Mouse (Mus musculus): ENCODE data around the gene Spata5. TPM values are rescaled to one million over a fixed set of nuclear protein-coding genes. Genes with fewer than 3 reads are reported as not detected.
"Not testable (repeated sequence)": the region's sequence is repeated elsewhere in the genome, so short reads cannot be mapped to it uniquely, and the experiment has no call there.

Gene Spata5
- total RNA-seq, 2 experiments from 2014 or later: 32.0 to 42.8 TPM

DNA sequence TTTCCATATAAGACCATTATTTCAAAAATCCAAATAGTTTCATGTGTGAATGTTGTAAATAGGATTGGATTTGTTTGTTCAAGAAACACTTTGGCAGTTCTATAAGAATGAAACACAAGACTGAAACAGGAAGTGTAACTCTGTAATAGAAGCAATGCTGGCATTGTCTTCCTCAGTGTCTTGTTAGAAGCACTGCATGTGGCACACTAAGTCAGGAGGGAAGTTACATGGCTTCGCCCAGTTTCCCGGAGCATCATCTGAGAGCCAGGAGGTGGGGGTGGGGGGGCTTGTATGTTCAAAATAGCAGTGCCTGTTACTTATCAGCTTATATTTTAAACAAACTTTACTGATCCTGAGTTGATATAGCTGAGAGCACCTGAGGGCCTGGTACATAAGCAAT lies 82.9 kb downstream of the Spata5 start:
- no peak for DNase-seq (ENCODE audit: low spot score in 2 of 2)

DNA sequence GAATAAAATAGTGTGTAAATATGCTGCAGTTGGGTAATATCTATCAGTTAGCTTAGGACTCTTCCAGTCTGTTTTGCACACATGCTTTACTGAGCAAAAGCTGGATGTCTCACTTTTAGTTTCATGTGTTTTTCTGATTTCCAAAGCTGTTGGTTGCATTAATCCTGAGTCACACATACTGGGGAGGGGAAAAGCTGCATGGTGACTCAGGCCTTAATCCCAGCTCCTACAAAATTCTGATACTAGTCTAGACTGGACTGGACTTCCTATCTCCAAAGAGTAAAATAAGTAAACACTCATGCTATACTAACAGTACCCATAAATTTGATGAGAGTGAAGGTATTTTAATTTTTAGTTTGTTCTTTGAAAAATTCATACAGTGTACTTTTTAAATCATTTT lies 84.2 kb downstream of the Spata5 start:
- DNase-seq (ENCODE audit: low spot score in 2 of 2): no peak

- no peak for DNase-seq (ENCODE audit: low spot score in 2 of 2)
These were observed 90.6 kb downstream of the Spata5 start for GRCm38 (mm10) chr3:37510055-37511032.

DNA sequence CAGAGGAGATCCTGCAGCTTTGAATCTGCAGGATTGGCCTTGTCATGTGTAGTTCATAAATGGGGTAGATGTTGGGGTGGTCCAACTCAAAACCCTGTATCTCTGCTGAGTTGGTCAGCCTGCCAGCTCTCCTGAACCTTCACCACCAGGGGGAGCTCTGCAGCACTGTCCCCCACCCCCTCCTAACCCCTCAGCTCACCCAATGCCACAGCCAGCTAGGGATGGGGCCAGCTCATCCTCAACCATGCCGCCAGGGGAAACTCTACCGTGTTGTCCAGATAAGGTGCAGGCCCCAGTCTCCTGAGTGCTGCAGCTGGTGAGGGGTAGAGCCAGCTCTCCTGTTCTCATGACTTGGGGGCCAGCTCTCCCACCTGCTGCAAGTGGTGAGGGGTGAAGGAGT lies 95.8 kb downstream of the Spata5 start:
- DNase-seq (ENCODE audit: low spot score in 2 of 2): peak; percentile 4 to 10

GRCm38 (mm10) chr3:37516379-37516778 lies 96.7 kb downstream of the Spata5 start:
- no peak for DNase-seq (ENCODE audit: low spot score in 2 of 2)

DNA sequence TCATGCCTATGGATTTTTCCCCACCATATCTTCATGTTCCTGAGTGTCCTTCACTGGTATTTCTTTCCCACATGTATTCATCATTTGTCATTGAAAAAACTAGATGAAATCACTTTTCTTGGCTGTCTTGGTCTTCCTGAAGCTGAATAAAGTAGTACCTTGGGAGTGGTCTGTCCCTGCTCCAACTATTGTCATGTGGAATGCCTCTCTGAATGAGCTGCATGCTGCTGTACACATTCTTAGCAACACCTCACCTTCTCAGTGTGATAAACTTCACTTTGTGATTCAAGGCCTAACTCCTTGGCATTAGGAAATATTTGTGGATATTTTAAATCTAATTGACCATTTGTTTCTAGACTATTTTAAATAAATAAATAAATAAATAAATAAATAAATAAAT lies 98.9 kb downstream of the Spata5 start:
- no peak for DNase-seq (ENCODE audit: low spot score in 2 of 2)

DNA sequence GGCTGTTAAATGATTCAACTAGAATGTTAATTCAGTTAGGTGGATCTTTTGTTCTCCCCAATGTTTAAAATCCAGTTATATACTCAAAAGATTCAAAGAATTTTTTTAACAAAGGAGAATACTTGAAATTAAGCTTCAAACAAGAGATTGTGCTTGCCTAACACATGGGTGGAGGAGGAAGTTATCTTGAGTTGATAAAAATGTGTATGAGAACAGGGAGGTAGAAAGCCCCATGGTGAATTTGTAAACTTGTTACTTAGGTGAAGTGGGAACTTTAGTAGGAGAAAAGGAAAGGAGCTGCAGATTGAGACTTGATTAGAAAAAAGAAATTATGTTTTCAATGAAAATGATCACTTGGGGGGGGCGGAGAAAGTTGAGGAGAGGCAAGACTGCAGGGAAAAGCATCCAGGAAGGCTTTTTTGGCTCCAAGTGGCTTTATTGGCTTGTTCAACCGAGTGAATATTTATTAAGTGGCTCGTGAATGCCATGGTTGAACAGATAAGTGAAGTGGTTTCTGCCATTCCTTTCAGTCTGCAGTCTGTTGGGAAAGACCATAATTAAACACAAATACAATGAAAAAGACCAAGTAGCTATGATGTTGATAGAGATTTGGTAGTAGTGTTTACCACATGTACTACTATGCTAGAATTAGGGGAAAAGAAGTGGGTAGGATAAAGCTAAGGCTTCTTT lies 100.8 kb downstream of the Spata5 start:
- DNase-seq (ENCODE audit: low spot score in 2 of 2): no peak

GRCm38 (mm10) chr3:37532079-37532478 lies 112.4 kb downstream of the Spata5 start:
- DNase-seq (ENCODE audit: low spot score in 2 of 2): no peak

GRCm38 (mm10) chr3:37540701-37541100 lies 121.0 kb downstream of the Spata5 start:
- DNase-seq (ENCODE audit: low spot score in 2 of 2): not testable (repeated sequence)

GRCm38 (mm10) chr3:37546351-37546750 lies 126.7 kb downstream of the Spata5 start:
- no peak for DNase-seq (ENCODE audit: low spot score in 2 of 2)

DNA sequence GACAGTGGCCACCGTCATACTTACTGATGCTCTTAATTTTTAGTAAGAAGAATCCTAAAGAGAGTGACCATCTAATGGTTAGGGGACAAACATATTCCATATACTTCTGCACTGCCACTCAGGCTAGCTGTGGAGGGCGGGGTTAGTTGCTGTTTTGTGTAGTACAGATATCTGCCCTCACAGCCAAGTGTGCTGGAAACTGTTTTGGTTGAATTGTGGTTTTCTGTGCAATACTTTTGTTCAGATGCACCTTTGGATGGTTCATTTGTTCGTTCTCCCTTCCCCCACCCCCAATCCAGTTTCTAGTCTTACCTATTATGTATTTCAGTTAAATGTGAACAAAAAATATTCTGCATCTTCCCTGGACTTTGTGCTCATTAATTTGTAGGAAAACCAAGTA lies 130.5 kb downstream of the Spata5 start:
- DNase-seq (ENCODE audit: low spot score in 2 of 2): no peak

- no peak for DNase-seq (ENCODE audit: low spot score in 2 of 2)
These were observed 130.9 kb downstream of the Spata5 start for GRCm38 (mm10) chr3:37550594-37550993.

DNA sequence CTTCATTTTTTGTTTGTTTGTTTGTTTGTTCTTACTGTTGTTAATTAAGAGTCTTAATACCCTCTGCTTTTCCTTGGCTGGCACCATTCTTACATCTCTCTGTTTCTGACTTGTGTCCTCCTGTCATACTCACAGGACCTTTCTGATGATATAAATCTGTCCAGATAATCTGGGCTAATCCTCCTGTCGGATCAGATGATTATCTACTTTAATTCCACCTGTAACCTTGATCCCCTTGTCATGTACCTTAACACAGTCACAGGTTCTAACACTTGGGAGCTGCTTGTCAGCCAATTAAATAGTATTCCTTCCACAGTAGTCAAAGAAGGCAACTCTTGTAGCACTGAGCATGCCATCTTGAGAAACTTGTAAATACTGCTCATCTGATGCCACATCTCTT lies 131.8 kb downstream of the Spata5 start:
- no peak for DNase-seq (ENCODE audit: low spot score in 2 of 2)

DNA sequence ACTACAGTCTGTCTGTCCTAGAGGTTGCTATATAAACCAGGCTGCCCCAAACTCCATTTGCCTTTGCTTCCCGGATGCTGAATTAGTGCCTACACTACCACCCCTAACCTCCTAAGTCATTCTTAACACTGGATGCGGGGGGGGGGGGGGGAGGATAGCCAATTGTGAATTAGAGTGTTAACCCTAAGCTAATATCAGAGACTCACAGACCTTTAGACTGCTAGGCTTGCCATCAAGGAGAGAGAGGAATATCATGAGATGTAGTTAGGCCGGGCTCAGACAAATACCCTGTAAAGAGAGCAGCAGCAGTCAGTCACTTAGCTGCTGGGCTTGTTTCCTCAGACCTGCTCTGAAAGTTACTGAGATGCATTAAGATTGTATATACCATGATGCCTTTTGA lies 132.5 kb downstream of the Spata5 start:
- DNase-seq (ENCODE audit: low spot score in 2 of 2): no peak

DNA sequence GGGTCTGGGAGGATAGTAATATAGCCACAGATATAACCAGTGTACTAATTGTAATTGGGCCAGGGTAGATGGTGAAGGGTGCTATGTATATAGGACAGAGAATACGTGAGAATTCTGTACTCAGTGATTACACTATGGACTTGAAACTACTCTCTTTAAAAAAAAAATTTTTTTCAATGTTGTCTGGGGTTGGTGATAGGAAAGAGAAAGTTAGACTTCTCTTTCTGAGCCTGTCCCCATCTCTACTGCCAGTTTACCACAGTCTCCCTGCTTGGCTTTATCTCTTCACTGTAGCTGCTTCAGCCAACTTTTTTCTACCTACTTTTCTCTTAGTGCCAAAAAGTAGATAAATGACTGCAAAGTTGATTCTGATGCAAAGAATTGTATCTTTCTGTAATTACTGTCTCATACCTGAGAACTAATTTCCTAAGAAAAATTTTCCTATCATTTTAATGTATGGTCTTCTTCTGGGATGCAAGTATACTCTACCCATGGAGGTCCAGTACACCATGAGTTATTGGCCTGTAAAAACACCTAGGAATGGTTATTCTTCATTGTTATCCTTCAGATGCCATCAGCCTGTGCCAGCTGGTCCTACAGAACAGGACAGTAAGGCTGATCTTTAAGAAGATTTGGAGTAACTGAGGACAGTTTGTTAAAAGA lies 133.8 kb downstream of the Spata5 start:
- DNase-seq (ENCODE audit: low spot score in 2 of 2): no peak

DNA sequence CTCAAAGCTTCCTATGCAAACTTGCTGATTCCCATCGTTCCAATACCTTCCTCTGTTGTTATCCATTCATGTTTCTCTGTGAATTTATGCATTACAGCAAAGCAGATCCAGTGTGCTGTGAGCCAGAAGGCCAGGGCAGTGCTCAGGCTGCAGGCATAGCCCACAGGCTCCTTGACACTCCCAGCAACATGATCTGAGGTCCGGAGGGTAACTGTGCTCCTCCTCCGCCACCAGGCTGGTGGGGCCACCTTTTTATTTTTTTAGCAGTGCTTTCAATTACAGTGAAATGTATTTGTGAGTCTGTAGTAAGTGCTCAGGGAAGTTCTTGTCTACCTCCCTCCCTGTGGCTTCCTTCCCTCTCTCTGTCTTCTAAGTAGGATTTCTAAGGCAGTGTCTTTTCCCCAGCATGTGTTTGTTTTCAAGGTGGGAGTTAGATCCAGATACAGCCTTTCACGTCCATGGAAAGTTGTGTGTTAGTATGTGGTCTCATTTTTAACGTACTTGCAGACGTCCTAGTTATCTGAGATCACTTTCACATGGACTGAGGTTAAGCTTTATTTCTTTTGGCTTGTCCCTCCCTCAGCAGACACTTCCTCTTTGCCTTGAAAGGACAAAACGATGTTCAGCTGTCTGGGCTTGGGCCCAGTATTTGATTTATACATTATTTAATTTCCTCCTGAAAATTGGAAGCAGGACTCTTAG lies 136.9 kb downstream of the Spata5 start:
- no peak for DNase-seq (ENCODE audit: low spot score in 2 of 2)

DNA sequence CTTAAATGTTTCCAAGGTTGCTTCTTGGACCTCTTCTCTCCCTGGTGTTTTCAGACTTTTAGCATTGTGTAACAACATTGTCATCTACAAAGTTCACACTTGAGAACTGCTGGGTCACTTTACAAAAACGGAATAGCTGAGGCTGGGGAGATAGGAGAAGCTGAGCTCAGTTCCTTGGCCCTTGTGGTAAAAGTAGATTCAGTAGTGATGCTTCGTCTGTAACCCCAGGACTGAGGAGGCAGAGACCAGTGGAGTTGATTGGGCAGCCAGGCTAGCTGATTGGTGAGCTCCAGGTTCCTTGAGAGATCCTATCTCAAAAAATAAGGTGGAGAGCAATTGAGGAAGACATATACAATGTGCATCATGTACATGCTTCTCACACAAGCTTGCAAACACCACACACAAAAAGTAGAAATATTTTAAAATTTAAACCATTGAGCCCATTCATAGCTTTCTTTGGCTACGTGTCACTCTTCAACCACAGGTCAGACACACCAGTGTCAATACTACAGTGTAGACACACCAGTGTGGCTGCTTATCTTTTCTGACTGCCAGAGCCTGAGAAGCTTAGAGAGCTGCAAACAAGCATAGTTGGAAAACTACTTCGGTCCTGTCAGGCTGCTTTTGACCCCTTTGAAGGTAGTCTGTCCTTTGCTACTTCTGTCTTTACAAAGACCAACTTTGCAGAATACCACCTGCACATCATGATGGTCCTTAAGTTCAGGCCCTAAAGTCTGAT lies 138.2 kb downstream of the Spata5 start:
- no peak for DNase-seq (ENCODE audit: low spot score in 2 of 2)

GRCm38 (mm10) chr3:37559339-37559738 lies 139.6 kb downstream of the Spata5 start:
- no peak for DNase-seq (ENCODE audit: low spot score in 2 of 2)

DNA sequence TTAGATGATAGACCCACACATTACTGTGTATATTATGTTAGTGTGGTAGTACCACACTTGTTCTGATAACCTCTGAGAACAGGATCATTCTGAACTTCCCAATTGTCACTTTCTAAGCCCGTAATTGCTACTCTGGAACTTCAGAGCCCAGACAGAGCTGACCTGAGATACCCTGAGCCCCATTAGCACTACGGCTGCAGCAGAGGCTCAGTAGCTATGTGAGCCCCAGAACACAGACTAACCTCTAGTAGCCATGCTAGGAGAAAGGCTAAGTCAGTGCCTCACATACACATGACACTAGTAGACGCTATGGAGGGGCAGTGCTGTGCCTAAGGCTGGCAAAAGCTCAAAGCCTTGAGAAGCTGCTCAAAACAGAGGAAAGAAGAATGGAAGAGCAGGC lies 141.8 kb downstream of the Spata5 start:
- DNase-seq (ENCODE audit: low spot score in 2 of 2): no peak

DNA sequence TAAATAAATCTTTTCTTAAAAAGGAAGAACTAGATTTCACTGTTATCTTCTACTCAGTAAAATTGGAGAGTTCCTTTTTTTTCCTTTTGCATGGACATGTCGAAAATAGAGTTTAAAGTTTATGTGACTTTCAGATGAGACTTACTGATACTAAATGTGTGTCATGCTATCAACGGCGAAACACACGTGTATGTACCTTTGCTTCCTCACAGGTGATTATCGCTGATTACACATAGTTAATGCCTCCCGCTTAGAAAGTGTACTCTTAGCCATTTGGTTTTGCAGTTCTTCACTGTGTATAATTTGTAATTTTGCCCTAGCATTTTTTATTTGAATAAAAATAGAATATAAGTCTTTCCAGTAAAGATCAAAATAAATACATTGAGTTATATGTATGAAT lies 146.4 kb downstream of the Spata5 start:
- DNase-seq (ENCODE audit: low spot score in 2 of 2): no peak

DNA sequence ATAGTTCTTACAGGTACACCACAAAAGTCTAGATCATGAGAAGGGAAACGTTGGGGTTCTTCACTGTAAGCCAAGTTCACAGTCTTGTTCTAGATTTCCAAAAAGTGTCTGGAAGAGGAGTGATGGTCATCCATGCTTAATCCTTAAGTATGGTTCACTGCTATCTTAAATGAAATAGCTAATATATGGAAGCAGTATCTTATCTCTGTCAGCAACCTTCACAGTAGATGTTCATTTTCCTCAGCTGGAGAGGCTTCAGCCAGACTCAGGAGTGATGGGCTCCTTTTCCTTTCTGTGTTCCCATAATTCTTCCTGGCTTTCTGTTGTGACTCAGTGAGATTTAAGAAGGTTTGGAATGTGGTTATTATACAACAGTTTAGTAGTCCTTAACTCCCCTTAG lies 147.8 kb downstream of the Spata5 start:
- DNase-seq (ENCODE audit: low spot score in 2 of 2): no peak

All from adrenal gland, postnatal 4 days (tissue).